In the genomic region with DNA sequence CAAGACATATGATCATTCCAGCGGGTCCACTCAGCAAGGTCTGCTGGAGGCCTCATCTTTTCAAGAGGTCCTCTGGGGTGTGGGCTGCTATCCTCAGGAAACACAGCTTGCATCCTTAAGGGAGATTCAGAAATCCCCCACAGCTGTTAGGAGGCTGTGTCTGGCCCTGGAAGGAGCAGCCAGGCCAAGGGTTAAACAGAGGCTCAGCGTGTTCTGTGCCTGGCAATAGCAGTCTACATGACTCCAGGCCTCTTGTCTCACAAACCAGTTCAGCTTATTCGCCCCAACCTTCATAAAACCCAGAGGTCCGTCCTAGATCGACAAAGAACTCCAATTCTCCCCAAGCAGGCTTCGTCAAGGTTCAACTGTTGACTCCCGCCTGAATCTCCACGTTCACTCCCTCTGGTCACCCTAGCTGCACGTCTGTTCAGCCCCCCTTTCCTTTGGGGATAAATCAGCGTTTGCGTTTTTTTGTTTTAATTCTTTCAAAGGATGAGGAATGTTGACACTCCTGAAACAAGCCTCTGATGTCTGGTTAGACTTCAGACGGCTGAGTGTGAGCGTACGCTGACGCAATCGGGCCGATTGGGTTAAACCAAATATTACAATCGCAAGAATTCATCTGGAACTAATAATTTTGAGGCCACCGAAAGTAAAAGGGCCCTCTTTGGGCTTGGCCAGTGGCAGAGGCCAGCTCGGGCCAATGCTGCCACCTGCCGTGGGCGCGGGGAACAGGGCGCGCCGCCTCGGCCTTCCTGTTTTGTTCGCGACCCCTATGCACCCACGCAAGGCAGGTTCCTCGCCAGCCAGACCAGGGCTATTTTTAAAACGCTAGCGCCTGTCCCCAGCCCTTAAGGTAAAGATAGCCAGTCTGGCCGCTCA, we compare ENCODE assay signal across 7 mouse cellular contexts.
A peak's percentile ranks its signal among the peaks of the same experiment; 100 is the strongest.
DNase-seq lines count a peak whose midpoint lies in the region; ATAC-seq and TF ChIP-seq lines count a peak whose summit lies in the region.

No protein-coding gene starts in this region.

- peak; percentile 87 for ATAC-seq in embryonic facial prominence, embryonic 15.5 days (ENCODE audit: insufficient number of reproducible peaks, low FRiP score, low TSS enrichment, low read depth)
- peak; percentile 84 for ATAC-seq in heart, embryonic 11.5 days (replicated peaks; ENCODE audit: insufficient number of reproducible peaks, low FRiP score, low TSS enrichment)
- peak; percentile 85 for ATAC-seq in kidney, embryonic 14.5 days (ENCODE audit: low FRiP score, low TSS enrichment)
- peak; percentile 74 for ATAC-seq in limb, embryonic 15.5 days (ENCODE audit: insufficient number of reproducible peaks, low FRiP score, low TSS enrichment, low read depth)
- ATAC-seq in midbrain, embryonic 16.5 days, result peak; percentile 84

- peak overlapping the region; percentile 64 for H3K4me2 ChIP-seq in embryonic facial prominence, embryonic 15.5 days (replicated peaks)
- H3K4me2 ChIP-seq in heart, embryonic 11.5 days, result peak overlapping the region; percentile 80
- peak overlapping the region; percentile 74 for H3K4me2 ChIP-seq in kidney, embryonic 14.5 days (replicated peaks; ENCODE audit: low read depth, low read length)
- H3K4me2 ChIP-seq in limb, embryonic 15.5 days, result peak overlapping the region; percentile 65
- peak overlapping the region; percentile 79 for H3K4me2 ChIP-seq in midbrain, embryonic 16.5 days (ENCODE audit: low read length)

- no peaks in the 10 kb centered on the region for H3K9me3 ChIP-seq in embryonic facial prominence, embryonic 15.5 days (replicated peaks)
- no peaks in the 10 kb centered on the region for H3K9me3 ChIP-seq in heart, embryonic 11.5 days (replicated peaks; ENCODE audit: control insufficient read depth, low read length)
- no peaks in the 10 kb centered on the region for H3K9me3 ChIP-seq in kidney, embryonic 14.5 days (ENCODE audit: control insufficient read depth, low read length)
- no peaks in the 10 kb centered on the region for H3K9me3 ChIP-seq in limb, embryonic 15.5 days
- no peaks in the 10 kb centered on the region for H3K9me3 ChIP-seq in midbrain, embryonic 16.5 days (replicated peaks; ENCODE audit: control insufficient read depth, low read length, poor library complexity, severe bottlenecking)

- peak overlapping the region; percentile 18; the same call in 1 of the 2 replicates for H3K9ac ChIP-seq in embryonic facial prominence, embryonic 15.5 days
- peak overlapping the region; percentile 64 for H3K9ac ChIP-seq in heart, embryonic 11.5 days (ENCODE audit: low read depth, low read length)
- peak overlapping the region; percentile 69 for H3K9ac ChIP-seq in kidney, embryonic 14.5 days (ENCODE audit: low read depth, low read length)
- H3K9ac ChIP-seq in limb, embryonic 15.5 days, result peak overlapping the region; percentile 29; the same call in 1 of the 2 replicates
- peak overlapping the region; percentile 83 for H3K9ac ChIP-seq in midbrain, embryonic 16.5 days (ENCODE audit: low read depth, low read length)

- TF ChIP-seq POLR2A in spleen, adult 2 months (IDR thresholded peaks at IDR 0.05; ENCODE audit: low read depth, low read length), result no peak

- H3K4me1 ChIP-seq in embryonic facial prominence, embryonic 15.5 days, result peaks cover 33% of the 10 kb centered on the region
- peaks cover 15% of the 10 kb centered on the region for H3K4me1 ChIP-seq in heart, embryonic 11.5 days (ENCODE audit: control insufficient read depth, insufficient read depth, low read length)
- peaks cover 29% of the 10 kb centered on the region for H3K4me1 ChIP-seq in kidney, embryonic 14.5 days (ENCODE audit: control insufficient read depth, insufficient read depth, low read length)
- peaks cover 43% of the 10 kb centered on the region for H3K4me1 ChIP-seq in limb, embryonic 15.5 days
- peaks cover 43% of the 10 kb centered on the region for H3K4me1 ChIP-seq in midbrain, embryonic 16.5 days (ENCODE audit: control insufficient read depth, insufficient read depth, low read length)
- H3K4me1 ChIP-seq in spleen, adult 2 months (ENCODE audit: control insufficient read depth, insufficient read depth, insufficient read length), result peaks cover 3% of the 10 kb centered on the region; the same call in 1 of the 2 replicates

- peak overlapping the region; percentile 45 for H3K4me3 ChIP-seq in embryonic facial prominence, embryonic 15.5 days (replicated peaks)
- peak overlapping the region; percentile 36 for H3K4me3 ChIP-seq in heart, embryonic 11.5 days (ENCODE audit: low read depth, low read length)
- H3K4me3 ChIP-seq in kidney, embryonic 14.5 days (ENCODE audit: low read length), result peak overlapping the region; percentile 43
- H3K4me3 ChIP-seq in limb, embryonic 15.5 days, result peak overlapping the region; percentile 45
- H3K4me3 ChIP-seq in midbrain, embryonic 16.5 days (ENCODE audit: low read depth, low read length), result peak overlapping the region; percentile 47
- peak overlapping the region; percentile 50 for H3K4me3 ChIP-seq in spleen, adult 2 months (ENCODE audit: extremely low read depth, insufficient read depth, insufficient read length)

- peak; percentile 84 for TF ChIP-seq CTCF in spleen, adult 2 months (IDR thresholded peaks at IDR 0.05; ENCODE audit: extremely low read depth, insufficient read depth, insufficient read length, insufficient replicate concordance)

- H3K27me3 ChIP-seq in embryonic facial prominence, embryonic 15.5 days, result no peaks in the 10 kb centered on the region
- no peaks in the 10 kb centered on the region for H3K27me3 ChIP-seq in heart, embryonic 11.5 days (ENCODE audit: control insufficient read depth, insufficient read depth, low read length)
- H3K27me3 ChIP-seq in kidney, embryonic 14.5 days (ENCODE audit: control insufficient read depth, insufficient read depth, low read length), result no peaks in the 10 kb centered on the region
- H3K27me3 ChIP-seq in limb, embryonic 15.5 days, result no peaks in the 10 kb centered on the region
- no peaks in the 10 kb centered on the region for H3K27me3 ChIP-seq in midbrain, embryonic 16.5 days (ENCODE audit: control insufficient read depth, insufficient read depth, low read depth, low read length)
- no peaks in the 10 kb centered on the region for H3K27me3 ChIP-seq in spleen, adult 2 months (ENCODE audit: control insufficient read depth, insufficient read depth, low read length)

- H3K36me3 ChIP-seq in embryonic facial prominence, embryonic 15.5 days, result no peaks in the 10 kb centered on the region
- no peaks in the 10 kb centered on the region for H3K36me3 ChIP-seq in heart, embryonic 11.5 days (ENCODE audit: control insufficient read depth, insufficient read depth, low read length)
- H3K36me3 ChIP-seq in kidney, embryonic 14.5 days (ENCODE audit: control insufficient read depth, insufficient read depth, low read length), result no peaks in the 10 kb centered on the region
- H3K36me3 ChIP-seq in limb, embryonic 15.5 days, result no peaks in the 10 kb centered on the region
- no peaks in the 10 kb centered on the region for H3K36me3 ChIP-seq in midbrain, embryonic 16.5 days (ENCODE audit: control insufficient read depth, insufficient read depth, low read length)
- H3K36me3 ChIP-seq in spleen, adult 2 months (ENCODE audit: control insufficient read depth, insufficient read depth, low read length), result no peaks in the 10 kb centered on the region

- H3K27ac ChIP-seq in embryonic facial prominence, embryonic 15.5 days (replicated peaks), result peak overlapping the region; percentile 99
- H3K27ac ChIP-seq in heart, embryonic 11.5 days (ENCODE audit: low read depth, low read length), result peak overlapping the region; percentile 92
- peak overlapping the region; percentile 95 for H3K27ac ChIP-seq in kidney, embryonic 14.5 days (ENCODE audit: low read depth, low read length)
- H3K27ac ChIP-seq in limb, embryonic 15.5 days, result peak overlapping the region; percentile 98
- H3K27ac ChIP-seq in midbrain, embryonic 16.5 days (ENCODE audit: low read length), result peak overlapping the region; percentile 97
- H3K27ac ChIP-seq in spleen, adult 2 months (ENCODE audit: insufficient read depth, low read length), result peak overlapping the region; percentile 67

- peak; percentile 89 to 93 for DNase-seq in adrenal gland, postnatal 36 days
- peak; percentile 50 to 75 for DNase-seq in spleen, adult 2 months (ENCODE audit: low read depth in 1 of 2, low spot score in 2 of 2)

- WGBS in embryonic facial prominence, embryonic 15.5 days, result 2% methylated on average over 34 of the region's 34 CpGs
- WGBS in heart, embryonic 11.5 days (ENCODE audit: insufficient replicate concordance), result 11% methylated on average over 34 of the region's 34 CpGs
- 3% methylated on average over 34 of the region's 34 CpGs for WGBS in kidney, embryonic 14.5 days
- 2% methylated on average over 34 of the region's 34 CpGs for WGBS in limb, embryonic 15.5 days
- under 1% methylated on average over 34 of the region's 34 CpGs for WGBS in midbrain, embryonic 16.5 days
- 18% methylated on average over 34 of the region's 34 CpGs for WGBS in spleen, adult 2 months

Comparison
In these comparisons a context has a peak if more than half of its experiments do, and no peak if none do; other contexts are left out.
1. Peak in every context shown above with its lines: DNase-seq, ATAC-seq, H3K4me3 ChIP-seq and H3K27ac ChIP-seq.
2. H3K9ac ChIP-seq: peak in every context shown above with its lines; median percentile 83 in midbrain, embryonic 16.5 days; 69 in kidney, embryonic 14.5 days; 64 in heart, embryonic 11.5 days; 29 in limb, embryonic 15.5 days; 18 in embryonic facial prominence, embryonic 15.5 days.